Mouse (Mus musculus): Measurements from ENCODE around the gene Arhgap15. TPM values are rescaled to one million over a fixed set of nuclear protein-coding genes. Genes with fewer than 3 reads are reported as not detected.

Gene Arhgap15
- polyA plus RNA-seq, 1 experiment from 2014 or later, result 2.8 TPM

DNA sequence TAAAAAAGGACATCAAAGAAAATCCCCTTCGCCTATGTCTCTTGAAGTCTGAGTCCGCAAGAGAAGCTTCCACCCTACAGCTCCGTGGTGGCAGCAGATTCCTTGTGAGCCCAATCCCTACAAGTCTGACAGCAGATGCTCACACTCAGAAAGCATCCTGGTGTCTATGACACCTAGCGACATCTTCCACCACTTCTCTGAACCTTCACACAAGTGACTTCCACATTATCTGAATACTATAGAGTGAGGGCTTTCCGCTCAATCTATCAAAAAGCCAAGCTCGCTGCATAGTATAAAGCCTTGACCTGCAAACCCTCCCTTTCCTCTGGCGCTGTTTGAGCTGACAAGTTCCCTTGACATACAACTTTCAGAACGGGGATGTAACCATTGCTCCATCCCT, 645.2 kb downstream of the Arhgap15 start:
- H3K9ac ChIP-seq (ENCODE audit: low read length), result no peak overlapping the region
- H3K4me1 ChIP-seq (ENCODE audit: control insufficient read depth, insufficient read depth, low read length), result no peaks in the 10 kb centered on the region
- 82% methylated on average over 8 of the region's 8 CpGs for WGBS
- no peaks in the 10 kb centered on the region for H3K27me3 ChIP-seq (ENCODE audit: control insufficient read depth, insufficient read depth, low read length)
- H3K36me3 ChIP-seq (ENCODE audit: control insufficient read depth, insufficient read depth, low read length), result no peaks in the 10 kb centered on the region
- no peak overlapping the region for H3K4me3 ChIP-seq (replicated peaks; ENCODE audit: low read length)
- no peaks in the 10 kb centered on the region for H3K9me3 ChIP-seq (replicated peaks; ENCODE audit: control insufficient read depth, low read length)
- no peak for ATAC-seq (ENCODE audit: insufficient read depth, low FRiP score)
- H3K4me2 ChIP-seq (ENCODE audit: low read depth, low read length), result no peak overlapping the region
- no peak overlapping the region for H3K27ac ChIP-seq (ENCODE audit: low read length)

DNA sequence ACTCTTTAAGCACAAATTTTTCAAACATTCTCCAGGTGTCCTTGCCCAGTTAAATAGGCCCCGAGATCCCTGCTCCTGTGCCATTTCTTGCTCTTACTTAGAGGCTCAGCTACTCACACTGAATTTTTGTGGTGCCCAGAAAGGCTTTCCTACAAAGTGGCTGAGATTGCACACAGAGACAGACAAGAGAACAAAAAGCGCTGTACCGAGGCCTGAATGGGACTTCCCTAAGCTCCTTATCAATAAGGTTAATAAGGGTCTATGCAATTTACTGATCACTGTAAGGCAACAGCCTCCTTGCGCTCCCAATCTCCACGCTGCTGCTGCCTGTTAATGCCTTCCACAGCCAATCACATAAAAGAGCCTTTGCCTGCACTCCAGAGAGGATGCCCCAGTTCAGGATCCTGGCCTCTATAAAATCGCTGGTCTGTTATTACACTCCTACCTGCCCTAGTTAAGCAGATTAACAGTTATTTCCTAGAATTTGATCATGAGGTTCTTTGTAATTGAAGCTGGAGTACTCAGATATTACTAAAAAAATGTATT, 646.4 kb downstream of the Arhgap15 start:
- no peaks in the 10 kb centered on the region for H3K9me3 ChIP-seq (replicated peaks; ENCODE audit: control insufficient read depth, low read length)
- no peak overlapping the region for H3K4me3 ChIP-seq (replicated peaks; ENCODE audit: low read length)
- H3K4me2 ChIP-seq (ENCODE audit: low read depth, low read length), result no peak overlapping the region
- H3K4me1 ChIP-seq (ENCODE audit: control insufficient read depth, insufficient read depth, low read length), result no peaks in the 10 kb centered on the region
- no peak overlapping the region for H3K27ac ChIP-seq (ENCODE audit: low read length)
- no peak for ATAC-seq (ENCODE audit: insufficient read depth, low FRiP score)
- WGBS, result 55% methylated on average over 6 of the region's 6 CpGs
- H3K9ac ChIP-seq (ENCODE audit: low read length), result no peak overlapping the region
- H3K36me3 ChIP-seq (ENCODE audit: control insufficient read depth, insufficient read depth, low read length), result no peaks in the 10 kb centered on the region
- no peaks in the 10 kb centered on the region for H3K27me3 ChIP-seq (ENCODE audit: control insufficient read depth, insufficient read depth, low read length)

DNA sequence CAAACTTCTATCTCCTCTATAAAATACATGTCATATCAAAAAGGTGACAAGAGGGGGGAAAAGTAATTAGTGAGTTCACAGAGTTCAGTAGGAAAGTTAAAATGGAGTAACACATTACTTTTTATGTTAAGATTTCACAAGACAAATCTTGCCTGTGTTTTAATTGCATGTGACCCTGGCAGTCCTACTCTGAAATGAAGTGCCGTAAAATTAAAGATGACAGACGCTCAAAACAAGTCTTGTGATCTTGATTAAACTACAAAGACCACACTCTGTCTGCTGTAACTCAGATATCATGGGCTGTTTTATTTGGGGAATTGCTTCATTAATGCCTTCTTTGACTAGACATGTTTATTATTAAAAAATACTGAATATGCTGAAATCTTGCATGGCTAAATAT, 647.0 kb downstream of the Arhgap15 start:
- 74% methylated on average over 2 of the region's 2 CpGs for WGBS

DNA sequence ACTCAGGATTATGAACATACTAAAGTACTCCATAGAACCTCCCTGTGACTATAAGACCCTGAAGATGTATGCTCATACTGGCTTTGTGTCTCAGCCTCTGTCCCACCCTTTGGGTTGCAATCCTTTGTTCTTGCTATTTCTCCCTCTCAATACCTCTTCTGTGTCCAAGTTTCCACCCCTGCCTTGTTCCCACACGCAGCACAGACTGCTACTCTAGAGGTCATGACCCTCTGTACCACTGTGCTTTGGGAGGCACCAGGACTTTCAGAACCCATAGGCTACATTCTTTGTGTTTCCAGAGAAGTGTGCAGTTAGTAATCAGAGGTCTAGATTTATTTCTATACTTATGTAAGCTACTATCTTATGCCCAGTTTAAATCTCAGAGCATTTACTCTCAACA, 648.6 kb downstream of the Arhgap15 start:
- no peaks in the 10 kb centered on the region for H3K9me3 ChIP-seq (replicated peaks; ENCODE audit: control insufficient read depth, low read length)
- no peak for ATAC-seq (ENCODE audit: insufficient read depth, low FRiP score)
- no peak overlapping the region for H3K4me2 ChIP-seq (ENCODE audit: low read depth, low read length)
- H3K27me3 ChIP-seq (ENCODE audit: control insufficient read depth, insufficient read depth, low read length), result no peaks in the 10 kb centered on the region
- H3K36me3 ChIP-seq (ENCODE audit: control insufficient read depth, insufficient read depth, low read length), result no peaks in the 10 kb centered on the region
- no peaks in the 10 kb centered on the region for H3K4me1 ChIP-seq (ENCODE audit: control insufficient read depth, insufficient read depth, low read length)
- H3K4me3 ChIP-seq (replicated peaks; ENCODE audit: low read length), result no peak overlapping the region
- H3K27ac ChIP-seq (ENCODE audit: low read length), result no peak overlapping the region
- no peak overlapping the region for H3K9ac ChIP-seq (ENCODE audit: low read length)
- 54% methylated on average over 1 of the region's 1 CpGs for WGBS

More for the DNA sequence above, 647.0 kb downstream of the Arhgap15 start:
- Histone ChIP-seq H3K36me3 (ENCODE audit: control insufficient read depth, insufficient read depth, low read length) (no peaks in the 10 kb centered on the region), H3K27me3 (ENCODE audit: control insufficient read depth, insufficient read depth, low read length) (no peaks in the 10 kb centered on the region), H3K4me3 (replicated peaks; ENCODE audit: low read length) (no peak overlapping the region), H3K9me3 (replicated peaks; ENCODE audit: control insufficient read depth, low read length) (no peaks in the 10 kb centered on the region), H3K4me1 (ENCODE audit: control insufficient read depth, insufficient read depth, low read length) (no peaks in the 10 kb centered on the region), H3K4me2 (ENCODE audit: low read depth, low read length) (no peak overlapping the region), H3K27ac (ENCODE audit: low read length) (no peak overlapping the region), H3K9ac (ENCODE audit: low read length) (no peak overlapping the region)
- ATAC-seq (ENCODE audit: insufficient read depth, low FRiP score), result no peak

DNA sequence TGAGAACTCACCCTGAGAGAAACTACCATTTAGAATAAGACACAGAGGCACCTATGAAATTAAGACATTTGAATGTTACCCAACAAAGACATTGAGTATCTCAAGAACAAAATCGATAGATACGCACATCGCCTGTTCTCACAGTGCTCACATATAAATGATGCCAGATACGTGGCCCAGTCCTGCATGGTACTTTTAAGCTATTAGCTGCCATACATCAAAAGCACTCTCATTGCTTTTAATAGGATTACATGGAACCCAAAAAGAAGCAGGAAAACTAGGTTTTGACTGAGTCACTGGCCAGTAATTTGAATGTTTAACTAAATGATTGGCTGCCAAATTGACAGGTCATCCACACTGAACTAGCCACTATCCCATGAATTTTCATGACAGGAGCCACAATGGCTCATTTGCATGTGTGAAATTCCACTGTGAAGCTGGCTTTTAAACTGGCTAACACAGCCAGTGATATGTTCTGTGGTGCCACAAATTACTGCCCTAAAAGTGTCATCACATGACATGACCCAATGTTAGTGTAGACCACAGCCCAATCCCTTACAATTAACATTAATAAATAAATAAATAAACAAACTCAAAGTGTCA, 649.2 kb downstream of the Arhgap15 start:
- Histone ChIP-seq H3K27ac (ENCODE audit: low read length) (no peak overlapping the region), H3K4me1 (ENCODE audit: control insufficient read depth, insufficient read depth, low read length) (no peaks in the 10 kb centered on the region), H3K36me3 (ENCODE audit: control insufficient read depth, insufficient read depth, low read length) (no peaks in the 10 kb centered on the region), H3K4me2 (ENCODE audit: low read depth, low read length) (no peak overlapping the region), H3K4me3 (replicated peaks; ENCODE audit: low read length) (no peak overlapping the region), H3K27me3 (ENCODE audit: control insufficient read depth, insufficient read depth, low read length) (no peaks in the 10 kb centered on the region), H3K9ac (ENCODE audit: low read length) (no peak overlapping the region), H3K9me3 (replicated peaks; ENCODE audit: control insufficient read depth, low read length) (no peaks in the 10 kb centered on the region)
- no peak for ATAC-seq (ENCODE audit: insufficient read depth, low FRiP score)
- 92% methylated on average over 4 of the region's 4 CpGs for WGBS

DNA sequence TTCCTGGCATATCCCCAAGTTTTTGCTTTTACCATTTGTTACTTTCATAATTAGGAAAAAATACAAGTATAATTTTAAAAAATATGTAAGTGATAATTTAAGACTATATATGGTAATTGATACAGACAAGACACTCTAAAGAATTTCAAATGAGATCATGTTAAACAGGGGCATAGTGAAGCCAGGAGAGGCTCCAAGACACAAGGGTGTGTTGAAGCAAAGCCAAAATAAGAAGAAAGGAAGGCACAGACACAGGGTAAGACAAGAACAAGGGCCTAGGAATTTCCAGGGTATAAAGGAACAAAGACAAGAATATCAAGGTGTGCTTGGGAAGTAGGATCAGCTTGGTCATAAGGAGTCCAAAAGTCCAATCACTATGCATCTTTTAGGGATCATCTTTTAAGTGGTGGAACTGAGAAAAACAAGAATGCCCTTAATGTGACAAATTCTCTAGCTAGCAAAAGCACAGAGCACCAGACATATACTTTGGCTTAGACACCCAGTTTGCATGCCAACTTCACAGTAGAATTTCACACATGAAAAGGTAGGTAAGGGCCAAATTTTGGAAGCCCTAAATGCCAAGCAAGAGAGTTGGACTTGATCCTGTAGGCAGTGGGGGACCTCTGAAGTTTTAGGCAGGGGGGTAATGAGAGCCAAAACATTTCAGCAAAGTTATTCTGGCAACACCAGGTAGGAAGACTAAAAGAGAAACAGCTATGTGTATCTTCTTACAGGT, 650.7 kb downstream of the Arhgap15 start:
- Histone ChIP-seq H3K4me2 (ENCODE audit: low read depth, low read length) (no peak overlapping the region), H3K9ac (ENCODE audit: low read length) (no peak overlapping the region), H3K27me3 (ENCODE audit: control insufficient read depth, insufficient read depth, low read length) (no peaks in the 10 kb centered on the region), H3K36me3 (ENCODE audit: control insufficient read depth, insufficient read depth, low read length) (no peaks in the 10 kb centered on the region), H3K4me3 (replicated peaks; ENCODE audit: low read length) (no peak overlapping the region), H3K9me3 (replicated peaks; ENCODE audit: control insufficient read depth, low read length) (no peaks in the 10 kb centered on the region), H3K4me1 (ENCODE audit: control insufficient read depth, insufficient read depth, low read length) (no peaks in the 10 kb centered on the region), H3K27ac (ENCODE audit: low read length) (no peak overlapping the region)
- ATAC-seq (ENCODE audit: insufficient read depth, low FRiP score), result no peak

DNA sequence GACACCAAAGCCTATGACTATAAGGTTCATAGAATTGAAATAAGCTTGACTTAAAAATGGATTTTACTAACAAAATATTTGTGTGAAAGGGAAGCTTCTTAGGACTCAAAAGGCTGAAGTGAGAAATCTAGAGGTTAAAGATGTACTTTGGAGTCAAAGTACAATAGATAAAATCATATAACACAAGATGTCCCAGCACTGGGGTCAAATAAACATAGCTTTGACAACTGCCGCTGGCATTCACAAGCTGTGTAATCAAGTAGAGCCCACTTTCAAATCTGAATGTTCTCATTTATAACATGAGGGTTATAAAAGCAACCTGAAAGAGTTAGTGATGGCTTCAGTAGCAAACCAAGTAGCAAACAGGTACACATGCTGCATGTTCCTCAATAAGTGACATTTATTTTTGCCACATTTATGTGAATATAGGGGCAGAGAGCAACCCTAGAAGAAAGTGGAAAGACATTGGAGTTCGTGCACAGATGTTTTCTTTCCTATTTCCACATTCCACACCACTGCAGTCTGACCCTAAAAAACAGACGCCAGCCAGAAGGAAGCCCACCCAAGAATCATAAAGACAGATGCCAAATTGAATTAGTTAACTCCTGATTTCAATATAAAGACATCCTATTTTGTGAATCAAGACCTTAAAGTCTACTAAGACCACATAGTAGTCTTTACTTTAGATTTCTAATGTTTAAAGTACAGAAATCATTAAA, 653.2 kb downstream of the Arhgap15 start:
- H3K4me3 ChIP-seq (replicated peaks; ENCODE audit: low read length), result no peak overlapping the region
- 37% methylated on average over 3 of the region's 3 CpGs for WGBS
- H3K36me3 ChIP-seq (ENCODE audit: control insufficient read depth, insufficient read depth, low read length), result no peaks in the 10 kb centered on the region
- H3K9me3 ChIP-seq (replicated peaks; ENCODE audit: control insufficient read depth, low read length), result no peaks in the 10 kb centered on the region
- ATAC-seq (ENCODE audit: insufficient read depth, low FRiP score), result no peak
- H3K4me1 ChIP-seq (ENCODE audit: control insufficient read depth, insufficient read depth, low read length), result no peaks in the 10 kb centered on the region
- no peak overlapping the region for H3K27ac ChIP-seq (ENCODE audit: low read length)
- no peak overlapping the region for H3K9ac ChIP-seq (ENCODE audit: low read length)
- H3K27me3 ChIP-seq (ENCODE audit: control insufficient read depth, insufficient read depth, low read length), result no peaks in the 10 kb centered on the region
- H3K4me2 ChIP-seq (ENCODE audit: low read depth, low read length), result no peak overlapping the region

DNA sequence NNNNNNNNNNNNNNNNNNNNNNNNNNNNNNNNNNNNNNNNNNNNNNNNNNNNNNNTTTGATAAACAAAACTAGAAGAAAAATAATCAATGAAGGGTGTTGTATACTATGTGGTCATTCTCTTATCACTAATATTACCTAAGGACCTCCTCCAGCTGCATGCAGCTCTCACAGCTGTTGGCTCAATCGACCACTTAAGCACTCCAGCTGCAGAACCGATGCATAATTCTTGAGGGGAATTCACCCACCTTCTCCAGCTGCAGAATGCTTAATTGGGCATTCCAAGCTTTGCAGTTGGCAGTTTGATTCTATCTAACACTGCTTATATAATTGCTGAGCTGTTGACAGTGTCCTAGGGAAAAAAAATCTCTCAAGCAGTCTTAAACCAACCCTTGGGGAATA, 663.0 kb downstream of the Arhgap15 start:
- H3K4me1 ChIP-seq (ENCODE audit: control insufficient read depth, insufficient read depth, low read length), result no peaks in the 10 kb centered on the region
- 46% methylated on average over 2 of the region's 2 CpGs for WGBS
- no peak overlapping the region for H3K9ac ChIP-seq (ENCODE audit: low read length)
- H3K27me3 ChIP-seq (ENCODE audit: control insufficient read depth, insufficient read depth, low read length), result no peaks in the 10 kb centered on the region
- no peak for ATAC-seq (ENCODE audit: insufficient read depth, low FRiP score)
- no peaks in the 10 kb centered on the region for H3K9me3 ChIP-seq (replicated peaks; ENCODE audit: control insufficient read depth, low read length)
- no peak overlapping the region for H3K4me3 ChIP-seq (replicated peaks; ENCODE audit: low read length)
- H3K27ac ChIP-seq (ENCODE audit: low read length), result no peak overlapping the region
- H3K36me3 ChIP-seq (ENCODE audit: control insufficient read depth, insufficient read depth, low read length), result no peaks in the 10 kb centered on the region
- H3K4me2 ChIP-seq (ENCODE audit: low read depth, low read length), result no peak overlapping the region

DNA sequence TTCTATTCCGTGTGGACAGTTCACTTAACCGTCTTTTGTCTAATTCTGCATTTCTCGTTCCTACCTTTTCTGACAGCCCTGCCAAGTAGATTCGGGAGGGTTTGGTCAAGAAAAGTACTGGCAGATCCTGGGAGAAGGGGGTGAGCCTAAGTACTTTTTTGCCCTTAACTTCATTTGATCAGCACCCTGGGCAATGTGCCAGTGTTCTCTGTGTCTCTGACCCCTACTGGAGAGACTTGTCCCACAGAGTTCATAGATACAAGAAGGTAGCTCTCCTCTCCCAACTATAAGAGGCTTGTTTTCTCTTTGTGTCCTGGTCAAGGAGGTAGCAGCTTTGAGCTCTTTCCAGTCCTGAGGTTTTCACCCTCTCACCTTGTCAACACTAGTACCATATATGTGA, 667.7 kb downstream of the Arhgap15 start:
- Histone ChIP-seq H3K9me3 (replicated peaks; ENCODE audit: control insufficient read depth, low read length) (no peaks in the 10 kb centered on the region), H3K4me1 (ENCODE audit: control insufficient read depth, insufficient read depth, low read length) (no peaks in the 10 kb centered on the region; the same call in 1 of the 2 replicates), H3K36me3 (ENCODE audit: control insufficient read depth, insufficient read depth, low read length) (no peaks in the 10 kb centered on the region), H3K4me2 (ENCODE audit: low read depth, low read length) (no peak overlapping the region), H3K4me3 (replicated peaks; ENCODE audit: low read length) (no peak overlapping the region), H3K9ac (ENCODE audit: low read length) (no peak overlapping the region), H3K27me3 (ENCODE audit: control insufficient read depth, insufficient read depth, low read length) (no peaks in the 10 kb centered on the region), H3K27ac (ENCODE audit: low read length) (no peak overlapping the region)
- no peak for ATAC-seq (ENCODE audit: insufficient read depth, low FRiP score)
- 85% methylated on average over 4 of the region's 4 CpGs for WGBS

Data from stomach, embryonic 16.5 days (tissue).